Mouse (Mus musculus) thymus, adult 2 months (tissue): ENCODE measurements around the gene Fam83g. TPM values are rescaled to one million over a fixed set of nuclear protein-coding genes. Genes with fewer than 3 reads are reported as not detected.
A peak's percentile ranks its signal among the peaks of the same experiment; 100 is the strongest.

Experiments
- DNase-seq: peaks from one replicate; pipeline ENCODE4 v3.0.0; 2021
- H3K27ac ChIP-seq: fragments of 200-500 bp; 2 replicates; pipeline ENCODE4 v1.5.1; 2012; ENCODE audit warnings: low read length, control low read depth; ENCODE audit not compliant: control insufficient read depth, insufficient read depth
- H3K27me3 ChIP-seq: fragments of 200-500 bp; 2 replicates; pipeline ENCODE4 v1.6.1; 2012; ENCODE audit warnings: mild to moderate bottlenecking, low read length, moderate library complexity, mixed read lengths; ENCODE audit not compliant: control insufficient read depth, insufficient read depth
- H3K36me3 ChIP-seq: fragments of 200-500 bp; 2 replicates; pipeline ENCODE4 v1.6.1; 2012; ENCODE audit warnings: mild to moderate bottlenecking, low read length, moderate library complexity; ENCODE audit not compliant: control insufficient read depth, insufficient read depth
- H3K4me1 ChIP-seq: fragments of 200-500 bp; replicated peaks from 2 replicates; pipeline ENCODE4 v1.6.1; 2012; ENCODE audit warnings: low read length; ENCODE audit not compliant: control insufficient read depth, insufficient read depth
- H3K4me3 ChIP-seq: fragments of 200-500 bp; 2 replicates; pipeline ENCODE4 v1.5.1; 2012; ENCODE audit warnings: mild to moderate bottlenecking, low read length, control low read depth, moderate library complexity; ENCODE audit not compliant: control insufficient read depth, insufficient read depth
- CTCF ChIP-seq: fragments of 200-500 bp; IDR thresholded peaks from 2 replicates; pipeline ENCODE4 v1.5.1; 2012; ENCODE audit warnings: mild to moderate bottlenecking, control low read depth, low read length, moderate library complexity, borderline replicate concordance; ENCODE audit not compliant: control insufficient read depth, poor library complexity, insufficient read depth; ENCODE audit errors: extremely low read depth
- POLR2A ChIP-seq: fragments of 200-500 bp; IDR thresholded peaks from 2 replicates; pipeline ENCODE4 v1.6.1; 2012; ENCODE audit warnings: mild to moderate bottlenecking, low read length, control low read depth, moderate library complexity; ENCODE audit not compliant: control insufficient read depth, poor library complexity, insufficient read depth; ENCODE audit errors: extremely low read depth
- WGBS: fragments of 180-500 bp; shearing (Covaris S2); methylation state at CpG from one replicate; pipeline ENCODE4 v1.1.7; 2018; 5-methylcytosine and 5-hydroxymethylcytosine counted together
- polyA plus RNA-seq: library from polyadenylated mRNA; depleted of rRNA; stranded (reverse); fragments of >200 nt; gene quantifications from 2 replicates; pipeline ENCODE4 v1.2.3, GENCODE M21; 2012; rRNA removed

The Fam83g gene
- polyA plus RNA-seq, 1 experiment, result 9.5 TPM

DNA sequence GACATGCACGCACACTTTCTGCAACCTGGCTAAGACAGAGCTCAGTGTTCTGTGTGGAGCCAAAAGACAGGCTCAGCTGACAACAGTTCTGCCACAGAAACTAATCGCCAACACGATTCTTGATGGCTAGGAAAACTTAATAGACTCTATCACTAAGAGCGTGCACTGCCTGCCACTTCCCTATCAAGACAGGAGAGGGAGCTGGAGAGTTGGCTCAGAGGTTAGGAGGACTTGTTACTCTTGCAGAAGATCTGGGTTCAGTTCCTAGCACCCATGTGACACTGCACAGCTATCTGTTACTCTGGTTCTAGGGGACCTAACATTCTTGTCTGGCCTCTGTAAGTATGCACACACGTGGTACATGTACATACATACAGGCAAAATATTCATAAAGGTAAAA lies 67.7 kb downstream of the Fam83g start:
- peak; percentile 30 for DNase-seq
- H3K27me3 ChIP-seq, result no peaks in the 10 kb centered on the region
- TF ChIP-seq POLR2A (no peak), CTCF (no peak)
- no peaks in the 10 kb centered on the region for H3K4me1 ChIP-seq
- WGBS, result 87% methylated on average over 5 of the region's 5 CpGs
- H3K4me3 ChIP-seq, result no peak overlapping the region
- no peak overlapping the region for H3K27ac ChIP-seq
- H3K36me3 ChIP-seq, result peaks cover 59% of the 10 kb centered on the region

DNA sequence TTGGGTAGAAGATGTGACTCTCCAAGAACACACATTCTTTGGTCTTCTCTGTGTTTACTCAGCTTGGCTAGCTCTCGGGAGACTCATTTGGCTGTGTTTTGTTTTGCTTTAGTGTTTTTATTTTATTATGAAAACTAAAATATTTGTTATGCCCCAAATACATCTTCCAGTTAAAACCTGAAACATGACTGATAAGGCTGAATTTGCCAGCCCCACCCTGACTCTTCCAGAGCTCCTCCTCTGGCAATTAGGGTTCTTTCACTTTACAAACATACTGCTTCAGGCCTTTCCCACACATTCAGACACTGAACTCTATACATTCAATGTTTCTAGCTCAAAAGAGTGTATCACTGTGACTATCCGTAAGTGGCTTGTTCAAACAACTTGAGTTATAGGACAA lies 73.3 kb downstream of the Fam83g start:
- H3K27ac ChIP-seq, result no peak overlapping the region
- H3K27me3 ChIP-seq, result no peaks in the 10 kb centered on the region
- DNase-seq, result no peak
- peaks cover 4% of the 10 kb centered on the region for H3K4me1 ChIP-seq
- H3K36me3 ChIP-seq, result peaks cover 27% of the 10 kb centered on the region
- no peak overlapping the region for H3K4me3 ChIP-seq
- 94% methylated on average over 2 of the region's 2 CpGs for WGBS
- TF ChIP-seq POLR2A (no peak), CTCF (no peak)

Other genes starting within 250 kb of the Fam83g start
- gene Rnf112, start 230.0 kb upstream of the Fam83g start, polyA plus RNA-seq, result 0.12 and 0.13 TPM in 2 replicates
- gene Mfap4, start 198.7 kb upstream of the Fam83g start, polyA plus RNA-seq, result 20.0 and 21.9 TPM in 2 replicates
- gene Mapk7, start 189.7 kb upstream of the Fam83g start, polyA plus RNA-seq, result 63.8 and 71.8 TPM in 2 replicates
- gene B9d1, start 178.9 kb upstream of the Fam83g start, polyA plus RNA-seq, result 11.6 and 16.0 TPM in 2 replicates
- 5.7 and 7.3 TPM in 2 replicates for gene Epn2, start 104.4 kb upstream of the Fam83g start, polyA plus RNA-seq
- 119 and 124 TPM in 2 replicates for gene Grap, start 30.8 kb upstream of the Fam83g start, polyA plus RNA-seq
- gene Slc5a10, start 36.7 kb downstream of the Fam83g start, polyA plus RNA-seq, result 0.27 and 0.36 TPM in 2 replicates
- gene Prpsap2, start 78.0 kb downstream of the Fam83g start, polyA plus RNA-seq, result 22.0 and 25.4 TPM in 2 replicates
- 57.3 and 61.2 TPM in 2 replicates for gene Ulk2, start 171.0 kb downstream of the Fam83g start, polyA plus RNA-seq
- gene Akap10, start 246.2 kb downstream of the Fam83g start, polyA plus RNA-seq, result 22.2 and 23.9 TPM in 2 replicates